ENCODE assay signal across 32 mouse cellular contexts in genomic region chr2:145331525-145331924, GRCm38 (mm10).
"Had no signal": no experiment of that assay in that cellular context is flagged by ENCODE, and none has a peak within 500 bp of the region (broad histone marks: within the 10 kb centered on the region; RNA-seq: fewer than 3 reads in every experiment).

No protein-coding gene starts in this region.

- H3K9ac ChIP-seq: limb, embryonic 12.5 days; limb, embryonic 13.5 days; limb, embryonic 15.5 days; liver, embryonic 12.5 days; liver, embryonic 13.5 days; liver, embryonic 14.5 days; liver, embryonic 15.5 days; liver, postnatal 0 days; lung, embryonic 14.5 days; lung, embryonic 15.5 days; midbrain, embryonic 12.5 days; midbrain, embryonic 13.5 days; midbrain, embryonic 15.5 days; neural tube, embryonic 12.5 days had no signal

- H3K4me1 ChIP-seq: limb, embryonic 10.5 days; limb, embryonic 12.5 days; limb, embryonic 13.5 days; limb, embryonic 15.5 days; liver, embryonic 12.5 days; liver, embryonic 13.5 days; liver, embryonic 15.5 days; lung, embryonic 15.5 days; midbrain, embryonic 10.5 days; midbrain, embryonic 12.5 days; midbrain, embryonic 13.5 days; midbrain, embryonic 15.5 days; neural tube, embryonic 12.5 days had no signal

- H3K4me3 ChIP-seq: limb, embryonic 10.5 days; limb, embryonic 12.5 days; limb, embryonic 13.5 days; limb, embryonic 15.5 days; liver, embryonic 12.5 days; liver, embryonic 13.5 days; liver, embryonic 15.5 days; lung, embryonic 15.5 days; megakaryocyte, embryonic 14.5 days; midbrain, embryonic 10.5 days; midbrain, embryonic 12.5 days; midbrain, embryonic 13.5 days; midbrain, embryonic 15.5 days; myocyte; neural tube, embryonic 12.5 days had no signal

- H3K27me3 ChIP-seq: limb, embryonic 12.5 days; limb, embryonic 13.5 days; limb, embryonic 15.5 days; liver, embryonic 12.5 days; liver, embryonic 13.5 days; liver, embryonic 15.5 days; lung, embryonic 15.5 days; megakaryocyte, embryonic 14.5 days; midbrain, embryonic 12.5 days; midbrain, embryonic 13.5 days; midbrain, embryonic 15.5 days; neural tube, embryonic 12.5 days had no signal

- H3K27ac ChIP-seq: limb, embryonic 10.5 days; limb, embryonic 12.5 days; limb, embryonic 13.5 days; limb, embryonic 15.5 days; liver, embryonic 12.5 days; liver, embryonic 13.5 days; liver, embryonic 14.5 days; liver, embryonic 15.5 days; lung, embryonic 15.5 days; macrophage; midbrain, embryonic 10.5 days; midbrain, embryonic 12.5 days; midbrain, embryonic 13.5 days; midbrain, embryonic 15.5 days; neural tube, embryonic 12.5 days had no signal

- DNase-seq: left cerebral cortex, postnatal 4 days; liver; liver, embryonic 13.5 days; liver, postnatal 0 days; lung, adult 18-20 months; lung, adult 2 months; lung, embryonic 14.5 days; lung, postnatal 10 days; lung, postnatal 14 days; lung, postnatal 36 days; lung, postnatal 4 days; midbrain, embryonic 14.5 days had no signal

- H3K4me2 ChIP-seq: limb, embryonic 12.5 days; limb, embryonic 13.5 days; limb, embryonic 15.5 days; liver, embryonic 11.5 days; liver, embryonic 12.5 days; liver, embryonic 13.5 days; liver, embryonic 15.5 days; lung, embryonic 14.5 days; lung, embryonic 15.5 days; midbrain, embryonic 11.5 days; midbrain, embryonic 12.5 days; midbrain, embryonic 13.5 days; midbrain, embryonic 15.5 days; neural tube, embryonic 12.5 days had no signal

- ATAC-seq: liver, embryonic 12.5 days; liver, postnatal 0 days; lung, postnatal 0 days; midbrain, embryonic 13.5 days; midbrain, embryonic 15.5 days; midbrain, embryonic 16.5 days had no signal

- H3K9me3 ChIP-seq: limb, embryonic 10.5 days; limb, embryonic 12.5 days; limb, embryonic 13.5 days; limb, embryonic 15.5 days; liver, embryonic 12.5 days; liver, embryonic 13.5 days; liver, embryonic 15.5 days; lung, embryonic 15.5 days; megakaryocyte, embryonic 14.5 days; midbrain, embryonic 10.5 days; midbrain, embryonic 12.5 days; midbrain, embryonic 13.5 days; midbrain, embryonic 15.5 days; neural tube, embryonic 12.5 days had no signal

- H3K36me3 ChIP-seq: limb, embryonic 10.5 days; limb, embryonic 12.5 days; limb, embryonic 13.5 days; limb, embryonic 15.5 days; liver, embryonic 12.5 days; liver, embryonic 13.5 days; liver, embryonic 15.5 days; lung, embryonic 15.5 days; midbrain, embryonic 10.5 days; midbrain, embryonic 12.5 days; midbrain, embryonic 13.5 days; midbrain, embryonic 15.5 days; neural tube, embryonic 12.5 days had no signal
